Mouse (Mus musculus) adipocyte (in vitro differentiated cells): ENCODE measurements at regions not wholly inside any gene's neighbourhood (a gene's known extent, or its start where the extent isn't known, plus 50 kb on each side); places are given as distances from the start of the nearest gene placed in this dataset.
A peak's percentile ranks its signal among the peaks of the same experiment; 100 is the strongest.

Experiments
- DNase-seq: peaks from one replicate; pipeline ENCODE4 v3.0.0-alpha.2; 2016; ENCODE audit warnings: low spot score

- DNase-seq, result peak; percentile 43
Measured at GRCm38 (mm10) chr6:52429204-52429552, 115.9 kb downstream of the Evx1 start.

- DNase-seq, result no peak
Measured at GRCm38 (mm10) chr6:52433234-52433633, 119.9 kb downstream of the Evx1 start.

- peak; percentile 62 for DNase-seq
Measured at GRCm38 (mm10) chr6:52434771-52435170, 121.5 kb downstream of the Evx1 start.

- no peak for DNase-seq
Measured at GRCm38 (mm10) chr6:52435358-52435757, 122.1 kb downstream of the Evx1 start.

GRCm38 (mm10) chr6:52438366-52438765, 125.1 kb downstream of the Evx1 start:
- peak; percentile 44 for DNase-seq

GRCm38 (mm10) chr6:52439204-52439603, 125.9 kb downstream of the Evx1 start:
- DNase-seq, result no peak

GRCm38 (mm10) chr6:52440160-52440559, 126.9 kb downstream of the Evx1 start:
- DNase-seq, result no peak

- no peak for DNase-seq
Measured at GRCm38 (mm10) chr6:52443112-52443984, 130.1 kb downstream of the Evx1 start.

- DNase-seq, result no peak
Measured at GRCm38 (mm10) chr6:52458828-52459227, 145.5 kb downstream of the Evx1 start.

- DNase-seq, result no peak
Measured at GRCm38 (mm10) chr6:52461186-52461585, 147.9 kb downstream of the Evx1 start.

- no peak for DNase-seq
Measured at GRCm38 (mm10) chr6:52463369-52463768, 150.1 kb downstream of the Evx1 start.

- DNase-seq, result no peak
Measured at GRCm38 (mm10) chr6:52464571-52464970, 151.3 kb downstream of the Evx1 start.

GRCm38 (mm10) chr6:52465834-52466525, 152.7 kb downstream of the Evx1 start:
- no peak for DNase-seq

- no peak for DNase-seq
Measured at GRCm38 (mm10) chr6:52470831-52471230, 157.5 kb downstream of the Evx1 start.

- no peak for DNase-seq
Measured at GRCm38 (mm10) chr6:52471384-52471957, 158.2 kb downstream of the Evx1 start.

GRCm38 (mm10) chr6:52472008-52472407, 158.7 kb downstream of the Evx1 start:
- no peak for DNase-seq

- no peak for DNase-seq
Measured at GRCm38 (mm10) chr6:52473042-52473589, 159.8 kb downstream of the Evx1 start.

- DNase-seq, result no peak
Measured at GRCm38 (mm10) chr6:52473924-52474323, 160.6 kb downstream of the Evx1 start.

- no peak for DNase-seq
Measured at GRCm38 (mm10) chr6:52475676-52476075, 162.4 kb downstream of the Evx1 start.

GRCm38 (mm10) chr6:52476907-52477306, 163.3 kb downstream of the Hibadh start:
- no peak for DNase-seq

- DNase-seq, result no peak
Measured at GRCm38 (mm10) chr6:52477380-52477779, 162.8 kb downstream of the Hibadh start.

GRCm38 (mm10) chr6:52478624-52479023, 161.6 kb downstream of the Hibadh start:
- no peak for DNase-seq

- DNase-seq, result no peak
Measured at GRCm38 (mm10) chr6:52479200-52479599, 161.0 kb downstream of the Hibadh start.
